Mouse (Mus musculus) MEL (cell line): ENCODE data around the gene Lacc1.

Source experiments
- CTCF ChIP-seq, 3 experiments: IDR thresholded peaks in 2 of 3; conservative IDR thresholded peaks in 1 of 3; 2 replicates each; pipeline ENCODE4 v1.5.1; 2011 to 2012; ENCODE audit warnings: low read length in 3 of 3, low read depth in 2 of 3, mild to moderate bottlenecking in 2 of 3, improper control_type of control experiment in 1 of 3, inconsistent platforms in 1 of 3, mixed read lengths in 1 of 3, moderate library complexity in 1 of 3; ENCODE audit not compliant: control insufficient read depth in 1 of 3, insufficient read depth in 1 of 3, poor library complexity in 1 of 3, severe bottlenecking in 1 of 3
- MAFK ChIP-seq: IDR thresholded peaks from 2 replicates; pipeline ENCODE4 v1.6.1; 2011; ENCODE audit warnings: low read depth, mild to moderate bottlenecking, low read length, improper control_type of control experiment, borderline replicate concordance
- MXI1 ChIP-seq: IDR thresholded peaks from 2 replicates; pipeline ENCODE4 v1.6.1; 2011; ENCODE audit warnings: mild to moderate bottlenecking, low read depth, low read length, improper control_type of control experiment
- MYC ChIP-seq: IDR thresholded peaks from 2 replicates; pipeline ENCODE4 v1.6.1; 2011; ENCODE audit warnings: low read depth, mild to moderate bottlenecking, low read length, improper control_type of control experiment, moderate library complexity
- POLR2A ChIP-seq, 2 experiments: IDR thresholded peaks; 2 replicates each; pipeline ENCODE4 v1.6.1; 2011 to 2012; ENCODE audit warnings: low read length in 2 of 2, mild to moderate bottlenecking in 2 of 2, control low read depth in 1 of 2, improper control_type of control experiment in 1 of 2, low read depth in 1 of 2, moderate library complexity in 1 of 2; ENCODE audit not compliant: control insufficient read depth in 1 of 2, insufficient read depth in 1 of 2, poor library complexity in 1 of 2
- SMC3 ChIP-seq: IDR thresholded peaks from 2 replicates; pipeline ENCODE4 v1.6.1; 2011; ENCODE audit warnings: low read depth, low read length, improper control_type of control experiment
- TAL1 ChIP-seq: IDR thresholded peaks from 2 replicates; pipeline ENCODE4 v1.6.1; 2012; ENCODE audit warnings: mild to moderate bottlenecking, inconsistent platforms, low read length, moderate library complexity, mixed read lengths
- TCF12 ChIP-seq: IDR thresholded peaks from 2 replicates; pipeline ENCODE4 v1.6.1; 2014; ENCODE audit warnings: low read depth, mild to moderate bottlenecking, inconsistent platforms, low read length, improper control_type of control experiment, moderate library complexity
- USF1 ChIP-seq: IDR thresholded peaks from 2 replicates; pipeline ENCODE4 v1.6.1; 2014; ENCODE audit warnings: low read depth, mild to moderate bottlenecking, inconsistent platforms, low read length, improper control_type of control experiment, moderate library complexity
- ZKSCAN1 ChIP-seq: IDR thresholded peaks from 2 replicates; pipeline ENCODE4 v1.6.1; 2012; ENCODE audit warnings: low read depth, mild to moderate bottlenecking, inconsistent platforms, low read length, improper control_type of control experiment, moderate library complexity

DNA sequence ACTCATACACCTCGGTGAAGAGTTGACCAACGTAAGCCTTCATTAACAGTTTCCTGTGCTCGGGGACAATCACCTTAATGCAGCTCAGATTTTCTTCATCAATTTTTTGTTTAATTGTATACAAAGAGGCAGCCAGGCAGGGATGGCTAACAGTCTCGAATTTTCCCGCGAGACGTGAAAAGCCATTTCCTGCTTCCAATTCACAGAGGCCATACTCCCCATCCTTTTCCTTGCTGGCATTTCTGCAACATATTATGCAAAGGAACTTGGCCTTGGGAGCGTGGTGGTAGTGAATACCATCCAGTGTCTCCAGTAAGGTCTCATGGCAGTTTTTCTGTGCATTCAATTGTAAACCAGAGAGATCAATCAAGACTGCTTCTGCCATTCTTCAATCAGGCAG is 1.7 kb downstream of the Lacc1 start:
- no peak for TF ChIP-seq CTCF (IDR thresholded peaks at IDR 0.05 in 2 of 3, conservative IDR thresholded peaks at IDR 0.05 in 1 of 3; ENCODE audit: control insufficient read depth in 1 of 3, insufficient read depth in 1 of 3, low read depth in 2 of 3, low read length in 3 of 3, poor library complexity in 1 of 3, severe bottlenecking in 1 of 3)
- no peak for TF ChIP-seq MYC
- no peak for TF ChIP-seq POLR2A (IDR thresholded peaks at IDR 0.05; ENCODE audit: control insufficient read depth in 1 of 2, insufficient read depth in 1 of 2, low read depth in 1 of 2, low read length in 2 of 2, poor library complexity in 1 of 2)
- no peak for TF ChIP-seq MXI1
- no peak for TF ChIP-seq MAFK
- no peak for TF ChIP-seq TAL1
- no peak for TF ChIP-seq TCF12
- no peak for TF ChIP-seq ZKSCAN1
- no peak for TF ChIP-seq USF1
- no peak for TF ChIP-seq SMC3
